Mouse (Mus musculus): ENCODE results near the gene Fam83f. TPM values are rescaled to one million over a fixed set of nuclear protein-coding genes. Genes with fewer than 3 reads are reported as not detected.
A peak's percentile ranks its signal among the peaks of the same experiment; 100 is the strongest.

The Fam83f gene
- polyA plus RNA-seq, 1 experiment from 2014 or later, result 0.73 TPM

GRCm38 (mm10) chr15:80741836-80742235, 70.2 kb downstream of the Fam83f start:
- Histone ChIP-seq H3K36me3 (ENCODE audit: insufficient read depth, low read length) (no peaks in the 10 kb centered on the region), H3K4me2 (replicated peaks; ENCODE audit: low read depth, low read length) (no peak overlapping the region), H3K4me1 (ENCODE audit: insufficient read depth, low read depth, low read length) (no peaks in the 10 kb centered on the region), H3K9me3 (ENCODE audit: low read length) (no peaks in the 10 kb centered on the region), H3K27me3 (replicated peaks; ENCODE audit: insufficient read depth, low read length) (no peaks in the 10 kb centered on the region), H3K27ac (ENCODE audit: low read length) (no peak overlapping the region), H3K9ac (replicated peaks; ENCODE audit: low read depth) (no peak overlapping the region), H3K4me3 (ENCODE audit: low read depth, low read length) (no peak overlapping the region)
- TF ChIP-seq EP300 (IDR thresholded peaks at IDR 0.05) (no peak), CTCF (IDR thresholded peaks at IDR 0.05) (no peak)
- no peak for DNase-seq (ENCODE audit: low spot score)
- ATAC-seq, result no peak
- WGBS, result 63% methylated on average over 1 of the region's 1 CpGs

DNA sequence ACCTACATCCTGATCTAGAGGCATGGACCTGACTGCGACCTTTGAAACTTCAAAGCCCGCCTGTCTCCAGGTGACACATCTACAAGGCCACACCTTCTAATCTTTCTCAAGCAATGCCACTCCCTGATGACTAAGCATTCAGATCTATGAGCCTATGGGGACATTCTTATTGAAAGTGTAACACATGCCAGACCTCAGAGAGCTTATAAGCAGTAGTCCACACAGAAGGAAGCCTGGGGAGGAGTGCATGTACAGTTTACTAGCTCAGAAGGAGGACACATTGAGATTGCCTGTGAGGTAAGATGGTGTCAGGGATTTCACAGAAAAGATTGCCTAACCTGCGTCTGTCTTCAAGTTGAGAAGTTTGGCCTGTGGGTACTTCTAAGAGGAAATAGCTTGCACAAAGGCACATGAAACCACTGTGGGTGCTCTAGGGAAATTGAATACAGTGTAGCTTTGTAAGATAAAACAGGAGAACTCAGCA, 71.4 kb downstream of the Fam83f start:
- Histone ChIP-seq H3K9me3 (ENCODE audit: low read length) (no peaks in the 10 kb centered on the region), H3K4me3 (ENCODE audit: low read depth, low read length) (no peak overlapping the region), H3K27me3 (replicated peaks; ENCODE audit: insufficient read depth, low read length) (no peaks in the 10 kb centered on the region), H3K9ac (replicated peaks; ENCODE audit: low read depth) (no peak overlapping the region), H3K4me1 (ENCODE audit: insufficient read depth, low read depth, low read length) (no peaks in the 10 kb centered on the region), H3K4me2 (replicated peaks; ENCODE audit: low read depth, low read length) (no peak overlapping the region), H3K36me3 (ENCODE audit: insufficient read depth, low read length) (no peaks in the 10 kb centered on the region), H3K27ac (ENCODE audit: low read length) (no peak overlapping the region)
- DNase-seq (ENCODE audit: low spot score) (peak; percentile 49), ATAC-seq (peak; percentile 28; the same call in 1 of the 2 replicates)
- no peak for TF ChIP-seq CTCF (IDR thresholded peaks at IDR 0.05)
- 0 out of 2 replicates have a peak, but pooled peaks have one; percentile 26 for TF ChIP-seq EP300 (IDR thresholded peaks at IDR 0.05)
- WGBS, result 77% methylated on average over 3 of the region's 3 CpGs

DNA sequence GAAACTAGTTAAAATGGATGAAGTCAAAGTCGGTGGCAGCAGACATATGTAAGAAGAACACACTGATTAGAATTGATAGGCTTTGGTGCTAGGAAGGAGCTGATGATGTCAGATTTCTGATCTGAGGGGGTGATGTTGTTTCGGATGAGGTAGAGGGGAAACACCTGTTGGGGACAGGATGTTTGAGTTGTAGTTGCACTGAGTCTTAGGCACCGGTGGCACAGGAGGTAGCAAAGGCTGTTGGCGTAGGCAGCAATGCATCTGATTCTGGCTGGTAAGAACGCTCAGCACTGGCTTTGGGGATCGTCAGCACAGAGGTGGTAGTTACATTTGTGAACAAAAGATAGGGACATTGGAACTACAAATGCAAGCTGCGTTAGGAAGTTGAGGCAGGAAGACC, 72.0 kb downstream of the Fam83f start:
- Histone ChIP-seq H3K4me2 (replicated peaks; ENCODE audit: low read depth, low read length) (no peak overlapping the region), H3K9ac (replicated peaks; ENCODE audit: low read depth) (no peak overlapping the region), H3K36me3 (ENCODE audit: insufficient read depth, low read length) (no peaks in the 10 kb centered on the region), H3K4me3 (ENCODE audit: low read depth, low read length) (no peak overlapping the region), H3K4me1 (ENCODE audit: insufficient read depth, low read depth, low read length) (no peaks in the 10 kb centered on the region), H3K27me3 (replicated peaks; ENCODE audit: insufficient read depth, low read length) (no peaks in the 10 kb centered on the region), H3K9me3 (ENCODE audit: low read length) (no peaks in the 10 kb centered on the region), H3K27ac (ENCODE audit: low read length) (no peak overlapping the region)
- DNase-seq (ENCODE audit: low spot score), result no peak
- ATAC-seq, result no peak
- WGBS, result 75% methylated on average over 7 of the region's 7 CpGs
- no peak for TF ChIP-seq CTCF (IDR thresholded peaks at IDR 0.05)
- no peak for TF ChIP-seq EP300 (IDR thresholded peaks at IDR 0.05)

DNA sequence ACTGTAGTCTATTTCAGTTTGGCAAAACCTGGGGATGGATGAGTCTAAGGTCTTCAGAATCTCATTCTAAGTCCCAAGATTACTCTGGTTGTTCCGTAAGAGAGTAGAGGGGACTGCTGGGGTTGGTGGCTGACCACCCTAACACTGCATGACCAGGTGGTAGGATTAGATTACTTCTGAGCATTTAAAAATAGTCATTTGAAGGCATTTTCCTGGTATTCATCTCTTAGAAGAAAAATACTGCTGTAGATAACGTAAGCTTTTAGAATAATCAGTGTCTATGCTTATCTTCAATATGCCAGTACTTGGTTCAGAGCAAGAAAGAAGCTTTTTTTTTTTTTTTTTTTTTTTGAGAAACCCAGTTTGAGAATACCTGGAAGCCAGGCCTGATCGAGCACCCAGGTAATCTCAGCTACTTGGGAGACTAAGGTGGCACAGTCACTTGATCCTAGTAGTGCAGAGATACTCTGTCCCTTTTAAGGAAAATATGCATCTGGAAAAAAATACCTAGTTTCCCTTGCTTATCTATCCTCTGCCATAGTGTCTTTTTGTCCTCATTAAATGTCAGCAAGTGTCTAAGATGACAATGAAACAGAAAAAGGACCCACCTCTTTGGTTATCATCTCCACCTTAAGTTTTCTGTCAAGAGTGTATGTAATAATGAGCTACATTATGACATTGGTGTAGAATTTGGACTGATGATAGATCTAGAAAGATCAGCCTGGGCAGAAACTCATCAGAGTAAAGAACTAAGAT, 73.2 kb downstream of the Fam83f start:
- H3K9ac ChIP-seq (replicated peaks; ENCODE audit: low read depth), result no peak overlapping the region
- WGBS, result 87% methylated on average over 3 of the region's 3 CpGs
- TF ChIP-seq EP300 (IDR thresholded peaks at IDR 0.05) (no peak), CTCF (IDR thresholded peaks at IDR 0.05) (no peak)
- no peaks in the 10 kb centered on the region for H3K36me3 ChIP-seq (ENCODE audit: insufficient read depth, low read length)
- DNase-seq (ENCODE audit: low spot score), result no peak
- no peaks in the 10 kb centered on the region for H3K9me3 ChIP-seq (ENCODE audit: low read length)
- no peak overlapping the region for H3K27ac ChIP-seq (ENCODE audit: low read length)
- H3K4me3 ChIP-seq (ENCODE audit: low read depth, low read length), result no peak overlapping the region
- H3K4me1 ChIP-seq (ENCODE audit: insufficient read depth, low read depth, low read length), result no peaks in the 10 kb centered on the region
- no peak overlapping the region for H3K4me2 ChIP-seq (replicated peaks; ENCODE audit: low read depth, low read length)
- no peaks in the 10 kb centered on the region for H3K27me3 ChIP-seq (replicated peaks; ENCODE audit: insufficient read depth, low read length)
- ATAC-seq, result no peak

DNA sequence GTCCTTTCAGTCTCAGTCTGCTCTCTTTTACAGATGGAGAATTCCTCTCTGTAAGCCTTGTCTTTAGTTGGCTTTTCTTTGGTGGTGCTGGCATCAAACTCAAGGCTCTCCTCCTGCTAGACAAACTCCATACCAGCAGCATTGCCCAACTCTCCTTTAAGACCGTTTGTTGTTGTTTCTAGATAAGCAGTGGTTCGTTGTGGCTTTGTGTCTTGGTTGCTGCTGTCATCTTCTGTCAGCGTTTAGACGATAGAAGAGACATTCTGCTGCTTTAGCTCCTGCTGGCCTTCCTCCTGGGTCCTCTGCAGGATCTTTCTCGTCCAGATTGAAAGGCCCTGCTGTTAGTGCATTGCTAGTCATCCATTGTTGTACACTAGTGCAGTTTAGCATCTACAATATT, 77.3 kb downstream of the Fam83f start:
- Histone ChIP-seq H3K4me2 (replicated peaks; ENCODE audit: low read depth, low read length) (no peak overlapping the region), H3K9me3 (ENCODE audit: low read length) (no peaks in the 10 kb centered on the region), H3K27me3 (replicated peaks; ENCODE audit: insufficient read depth, low read length) (no peaks in the 10 kb centered on the region), H3K36me3 (ENCODE audit: insufficient read depth, low read length) (no peaks in the 10 kb centered on the region), H3K9ac (replicated peaks; ENCODE audit: low read depth) (no peak overlapping the region), H3K4me1 (ENCODE audit: insufficient read depth, low read depth, low read length) (no peaks in the 10 kb centered on the region; the same call in 1 of the 2 replicates), H3K27ac (ENCODE audit: low read length) (no peak overlapping the region), H3K4me3 (ENCODE audit: low read depth, low read length) (no peak overlapping the region)
- DNase-seq (ENCODE audit: low spot score), result no peak
- no peak for TF ChIP-seq EP300 (IDR thresholded peaks at IDR 0.05)
- no peak for ATAC-seq
- 31% methylated on average over 5 of the region's 5 CpGs for WGBS

Small RNA genes within 50 kb of the gene (microRNA-seq; reads per million reads assigned to microRNA genes)
- not detected for gene Mir6957

Other genes starting within 250 kb of the Fam83f start
- not detected in 2 replicates for gene Enthd1, start 106.7 kb upstream of the Fam83f start, polyA plus RNA-seq (2015; fragmentation: Nextera tagmentation; extraction: Ambion mirVana)
- gene Grap2, start 99.3 kb upstream of the Fam83f start, polyA plus RNA-seq (2015; fragmentation: Nextera tagmentation; extraction: Ambion mirVana), result 1.9 and 2.2 TPM in 2 replicates
- 10.1 and 11.7 TPM in 2 replicates for gene Tnrc6b, start 39.5 kb downstream of the Fam83f start, polyA plus RNA-seq (2015; fragmentation: Nextera tagmentation; extraction: Ambion mirVana)

Data from lung, postnatal 0 days (tissue).